Mouse (Mus musculus) ES-E14 (cell line): ENCODE data around the gene Abtb1. TPM values are rescaled to one million over a fixed set of nuclear protein-coding genes. Genes with fewer than 3 reads are reported as not detected.

Experiments used
- DNase-seq: peaks from one replicate; pipeline ENCODE4 v3.0.0-alpha.2; 2013; ENCODE audit warnings: low read depth, low spot score
- H3K27ac ChIP-seq: 2 replicates; pipeline ENCODE4 v1.5.1; 2012; ENCODE audit warnings: low read depth, mild to moderate bottlenecking, low read length, moderate library complexity, mixed read lengths; ENCODE audit not compliant: poor library complexity, insufficient read depth, severe bottlenecking
- H3K36me3 ChIP-seq: 2 replicates; pipeline ENCODE4 v1.6.1; 2012; ENCODE audit warnings: mild to moderate bottlenecking, low read length, moderate library complexity, mixed read lengths; ENCODE audit not compliant: control insufficient read depth, poor library complexity, insufficient read depth, severe bottlenecking
- H3K4me1 ChIP-seq, 2 experiments: fragments of 150-350 bp in 1 of 2; sonication (generic) in 1 of 2; 2 replicates each; pipeline ENCODE4 v1.6.1; 2012; ENCODE audit warnings: low read length in 2 of 2, mild to moderate bottlenecking in 1 of 2, mixed read lengths in 1 of 2; ENCODE audit not compliant: control insufficient read depth in 2 of 2, insufficient read depth in 2 of 2, poor library complexity in 1 of 2
- H3K4me3 ChIP-seq, 2 experiments: fragments of 150-350 bp in 1 of 2; sonication (generic) in 1 of 2; 2 replicates each; pipeline ENCODE4 v1.5.1; 2012; ENCODE audit warnings: low read length in 2 of 2, low read depth in 1 of 2, mild to moderate bottlenecking in 1 of 2, mixed read lengths in 1 of 2; ENCODE audit not compliant: insufficient read depth in 1 of 2, poor library complexity in 1 of 2, severe bottlenecking in 1 of 2
- H3K9ac ChIP-seq: 2 replicates; pipeline ENCODE4 v1.6.1; 2012; ENCODE audit warnings: low read depth, mild to moderate bottlenecking, low read length, mixed read lengths; ENCODE audit not compliant: poor library complexity, insufficient read depth, severe bottlenecking
- H3K9me3 ChIP-seq: fragments of 150-350 bp; sonication (generic); 2 replicates; pipeline ENCODE4 v1.6.1; 2012; ENCODE audit warnings: low read depth, mild to moderate bottlenecking, low read length; ENCODE audit not compliant: control insufficient read depth, insufficient read depth
- CHD2 ChIP-seq: IDR thresholded peaks from 2 replicates; pipeline ENCODE4 v1.6.1; 2014; ENCODE audit warnings: mild to moderate bottlenecking, low read depth, low read length, inconsistent platforms
- HCFC1 ChIP-seq: IDR thresholded peaks from 2 replicates; pipeline ENCODE4 v1.6.1; 2012; ENCODE audit warnings: low read length, inconsistent platforms, borderline replicate concordance; ENCODE audit not compliant: insufficient read depth
- MAFK ChIP-seq: IDR thresholded peaks from 2 replicates; pipeline ENCODE4 v1.6.1; 2014; ENCODE audit warnings: mild to moderate bottlenecking, low read depth, low read length, inconsistent platforms; ENCODE audit not compliant: insufficient read depth
- ZC3H11A ChIP-seq: IDR thresholded peaks from 2 replicates; pipeline ENCODE4 v1.6.1; 2012; ENCODE audit warnings: low read depth, mild to moderate bottlenecking, inconsistent platforms, low read length, borderline replicate concordance
- ZNF384 ChIP-seq: IDR thresholded peaks from 2 replicates; pipeline ENCODE4 v1.6.1; 2012; ENCODE audit warnings: low read depth, low read length, inconsistent platforms
- in situ Hi-C, 2 experiments: fragments of 600-800 bp; cut with MboI; formaldehyde crosslinking; loops; one replicate each; pipeline ENCODE4 v1.15.1; 2025; ENCODE audit warnings: low sequenced_read_pairs in 2 of 2, inconsistent platforms in 1 of 2; ENCODE audit not compliant: unreplicated experiment in 2 of 2
- total RNA-seq: library from RNA; depleted of rRNA; stranded (reverse); fragments of 300-350 nt; gene quantifications from 2 replicates; pipeline ENCODE4 v1.2.3, GENCODE M21; 2012

The Abtb1 gene
- total RNA-seq, 1 experiment = 33.0 TPM

DNA sequence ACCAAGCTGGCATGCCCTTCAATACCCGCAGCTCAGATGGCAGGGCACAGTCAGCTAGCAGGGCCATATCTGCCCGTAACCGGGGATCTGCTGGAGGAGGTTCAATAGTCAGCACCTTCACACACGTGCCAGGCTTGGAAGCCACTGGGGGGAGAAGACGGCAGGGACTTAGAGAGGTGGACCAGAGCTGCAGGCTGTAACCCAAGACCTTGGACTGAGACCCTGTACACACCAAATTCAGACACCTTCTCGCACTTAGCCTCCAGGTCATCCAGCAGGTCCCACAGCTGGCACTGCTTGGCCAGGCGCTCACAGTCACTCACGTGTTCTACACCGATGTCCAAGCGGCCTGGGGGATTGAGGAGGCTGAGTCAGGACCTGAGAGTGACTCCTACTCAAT lies 3.2 kb downstream of the Abtb1 start:
- H3K9ac ChIP-seq = no peak overlapping the region
- peaks cover 22% of the 10 kb centered on the region; the same call in 1 of the 2 replicates for H3K36me3 ChIP-seq
- H3K27ac ChIP-seq = no peak overlapping the region
- peaks cover 0 to 14% of the 10 kb centered on the region in 2 experiments; a peak in 2 of 4 replicates for H3K4me1 ChIP-seq
- no peak for DNase-seq
- H3K9me3 ChIP-seq = no peaks in the 10 kb centered on the region
- TF ChIP-seq HCFC1 (no peak), ZNF384 (no peak), MAFK (no peak), CHD2 (no peak)
- H3K4me3 ChIP-seq = no peak overlapping the region
- in situ Hi-C loops = no loop called here

DNA sequence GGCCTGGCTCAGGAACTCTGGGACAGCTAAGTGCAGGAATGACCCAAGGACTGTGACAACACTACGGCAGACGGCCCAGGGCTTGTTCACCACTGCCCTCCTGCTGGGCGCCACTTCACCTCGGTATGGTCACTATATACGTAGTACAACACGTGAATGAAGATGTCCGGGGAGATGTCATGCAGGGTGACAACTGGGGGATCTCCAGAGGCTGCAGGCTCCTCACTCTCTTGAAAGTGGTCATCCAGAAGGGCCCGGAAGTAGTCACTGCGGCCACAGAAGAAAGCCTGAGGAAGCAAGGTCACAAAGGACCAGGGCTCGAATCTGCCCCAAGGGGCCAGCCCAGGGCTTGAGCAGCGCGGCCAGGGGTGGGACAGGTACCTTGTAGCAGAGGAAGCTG lies 3.8 kb downstream of the Abtb1 start:
- H3K9me3 ChIP-seq = no peaks in the 10 kb centered on the region
- H3K4me1 ChIP-seq = peaks cover 0 to 10% of the 10 kb centered on the region in 2 experiments; a peak in 1 of 4 replicates
- no peak overlapping the region for H3K9ac ChIP-seq
- peaks cover 22% of the 10 kb centered on the region; the same call in 1 of the 2 replicates for H3K36me3 ChIP-seq
- DNase-seq = no peak
- no peak overlapping the region for H3K27ac ChIP-seq
- no peak overlapping the region for H3K4me3 ChIP-seq
- TF ChIP-seq ZNF384 (no peak), HCFC1 (no peak), CHD2 (no peak), MAFK (no peak), ZC3H11A (no peak)
- in situ Hi-C loops = no loop called here

DNA sequence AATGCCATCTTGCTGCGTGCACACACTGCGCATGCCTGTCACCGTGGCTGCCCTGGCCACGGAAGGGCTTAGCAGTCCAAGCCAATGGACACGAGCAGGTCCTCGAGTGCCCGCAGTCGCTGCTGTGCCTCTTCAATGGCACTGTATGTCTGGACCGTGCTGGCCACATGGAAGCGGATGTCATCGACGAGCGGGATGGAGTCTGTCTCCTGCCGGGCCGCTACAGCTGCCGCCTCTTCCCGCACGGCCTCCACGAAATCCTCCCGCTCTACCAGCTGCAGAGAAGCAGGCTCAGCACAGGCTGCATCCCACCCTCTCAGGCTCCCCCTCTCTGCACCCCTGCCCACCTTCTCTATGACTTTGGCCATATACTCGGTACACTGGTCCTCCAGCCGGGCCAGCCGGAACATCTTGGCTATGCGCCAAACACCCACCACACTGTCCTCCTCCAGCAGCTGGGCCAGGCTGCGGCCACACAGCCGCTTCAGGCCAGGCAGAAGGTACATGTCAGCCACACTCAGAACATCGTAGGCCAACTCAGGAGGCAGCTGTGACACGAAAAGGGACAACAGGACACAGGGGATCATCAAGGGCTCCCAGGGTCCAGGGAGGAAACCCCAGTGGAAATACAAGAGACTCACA lies 5.5 kb downstream of the Abtb1 start:
- in situ Hi-C loops = no loop called here
- no peak overlapping the region for H3K27ac ChIP-seq
- H3K9ac ChIP-seq = 0 out of 2 replicates have a peak overlapping the region, but pooled peaks have one; percentile 13
- H3K4me3 ChIP-seq = no peak overlapping the region
- no peak for TF ChIP-seq ZC3H11A
- TF ChIP-seq HCFC1 = no peak
- no peak for TF ChIP-seq CHD2
- no peak for TF ChIP-seq ZNF384
- TF ChIP-seq MAFK = no peak
- no peak for DNase-seq
- H3K4me1 ChIP-seq = peaks cover 3 to 13% of the 10 kb centered on the region in 2 experiments; a peak in 1 of 4 replicates
- H3K9me3 ChIP-seq = no peaks in the 10 kb centered on the region
- H3K36me3 ChIP-seq = peaks cover 22% of the 10 kb centered on the region; the same call in 1 of the 2 replicates

DNA sequence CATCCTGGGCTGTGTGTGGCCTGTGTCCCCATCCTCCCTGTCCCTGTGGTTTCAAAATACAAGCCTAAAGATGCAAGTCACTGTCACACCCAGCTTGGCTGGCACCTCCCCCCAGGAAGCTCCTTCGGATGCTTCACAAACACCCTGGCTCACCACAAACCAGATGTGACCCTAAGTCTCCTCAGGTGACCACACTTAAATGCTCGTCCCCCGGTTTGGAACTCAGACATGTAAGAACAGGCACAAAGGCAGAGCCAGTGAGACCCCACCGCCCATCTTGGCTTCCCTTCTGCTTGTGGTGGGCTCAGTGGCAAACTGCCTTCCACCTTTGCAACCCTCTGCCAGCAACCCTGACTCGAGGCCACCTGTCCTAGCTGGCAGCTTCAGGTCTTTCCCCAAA lies 6.7 kb downstream of the Abtb1 start:
- Histone ChIP-seq H3K9me3 (no peaks in the 10 kb centered on the region), H3K9ac (no peak overlapping the region), H3K4me3 (no peak overlapping the region), H3K4me1 (peaks cover 3 to 9% of the 10 kb centered on the region in 2 experiments; a peak in 1 of 4 replicates), H3K27ac (no peak overlapping the region), H3K36me3 (peaks cover 22% of the 10 kb centered on the region; the same call in 1 of the 2 replicates)
- DNase-seq = no peak
- TF ChIP-seq CHD2 (no peak), HCFC1 (no peak), ZC3H11A (no peak), MAFK (no peak)
- in situ Hi-C loops = no loop called here
